Mouse (Mus musculus) CH12.LX (cell line): ENCODE data around the gene Acmsd. TPM values are rescaled to one million over a fixed set of nuclear protein-coding genes. Genes with fewer than 3 reads are reported as not detected.

Experiments used
- DNase-seq: peaks from one replicate; pipeline ENCODE4 v3.0.0-alpha.2; 2013; ENCODE audit errors: extremely low read depth
- H3K27ac ChIP-seq: 2 replicates; pipeline ENCODE4 v1.5.1; 2012; ENCODE audit warnings: low read depth, mild to moderate bottlenecking, control low read depth, moderate library complexity; ENCODE audit not compliant: insufficient read depth
- H3K27me3 ChIP-seq: replicated peaks from 2 replicates; pipeline ENCODE3; 2012; ENCODE audit warnings: inconsistent platforms
- H3K36me3 ChIP-seq, 2 experiments: replicated peaks in 1 of 2; 2 replicates each; pipeline versions ENCODE3 to v1.6.1; 2012; ENCODE audit warnings: inconsistent platforms in 1 of 2, low read length in 1 of 2, mild to moderate bottlenecking in 1 of 2, mixed read lengths in 1 of 2, moderate library complexity in 1 of 2; ENCODE audit not compliant: control insufficient read depth in 1 of 2, insufficient read depth in 1 of 2
- H3K4me1 ChIP-seq, 2 experiments: 2 replicates each; pipeline ENCODE4 v1.6.1; 2012; ENCODE audit warnings: inconsistent platforms in 1 of 2, moderate library complexity in 1 of 2; ENCODE audit not compliant: insufficient read depth in 2 of 2, control insufficient read depth in 1 of 2
- H3K4me2 ChIP-seq: 2 replicates; pipeline ENCODE4 v1.6.1; 2012; ENCODE audit warnings: low read depth, mild to moderate bottlenecking, control low read depth; ENCODE audit not compliant: poor library complexity, insufficient read depth, severe bottlenecking
- H3K4me3 ChIP-seq, 3 experiments: fragments of 150-350 bp in 1 of 3; sonication (generic) in 1 of 3; replicated peaks in 1 of 3; 2 replicates each; pipeline versions ENCODE3 to v1.5.1; 2011 to 2012; ENCODE audit warnings: low read depth in 2 of 3, low read length in 2 of 3, mild to moderate bottlenecking in 2 of 3, moderate library complexity in 2 of 3, control low read depth in 1 of 3, improper control_type of control experiment in 1 of 3, inconsistent platforms in 1 of 3, mixed read lengths in 1 of 3; ENCODE audit not compliant: poor library complexity in 1 of 3
- H3K79me2 ChIP-seq: replicated peaks from 2 replicates; pipeline ENCODE4 v1.6.1; 2012; ENCODE audit warnings: mild to moderate bottlenecking, moderate library complexity; ENCODE audit not compliant: control insufficient read depth, poor library complexity, insufficient read depth, severe bottlenecking; ENCODE audit errors: extremely low read depth
- H3K9ac ChIP-seq: 2 replicates; pipeline ENCODE4 v1.6.1; 2012; ENCODE audit warnings: low read depth, mild to moderate bottlenecking, control low read depth, moderate library complexity; ENCODE audit not compliant: insufficient read depth
- H3K9me3 ChIP-seq: replicated peaks from 2 replicates; pipeline ENCODE3; 2012; ENCODE audit warnings: low read length, inconsistent platforms, mixed read lengths
- BHLHE40 ChIP-seq: IDR thresholded peaks from 2 replicates; pipeline ENCODE4 v1.6.1; 2011; ENCODE audit warnings: mild to moderate bottlenecking, low read depth, low read length, improper control_type of control experiment
- CHD1 ChIP-seq: IDR thresholded peaks from 2 replicates; pipeline ENCODE4 v1.6.1; 2012; ENCODE audit warnings: low read depth, low read length, improper control_type of control experiment, inconsistent platforms
- CHD2 ChIP-seq: IDR thresholded peaks from 2 replicates; pipeline ENCODE4 v1.6.1; 2011; ENCODE audit warnings: low read length, improper control_type of control experiment
- CTCF ChIP-seq, 2 experiments: IDR thresholded peaks in 1 of 2; conservative IDR thresholded peaks in 1 of 2; 2 replicates each; pipeline ENCODE4 v1.5.1; 2011 to 2012; ENCODE audit warnings: low read depth in 2 of 2, low read length in 2 of 2, improper control_type of control experiment in 1 of 2, inconsistent platforms in 1 of 2, mild to moderate bottlenecking in 1 of 2, moderate library complexity in 1 of 2
- ELF1 ChIP-seq: IDR thresholded peaks from 2 replicates; pipeline ENCODE4 v1.6.1; 2014; ENCODE audit warnings: low read depth, mild to moderate bottlenecking, inconsistent platforms, low read length, improper control_type of control experiment
- ETS1 ChIP-seq: conservative IDR thresholded peaks from 2 replicates; pipeline ENCODE4 v1.6.1; 2012; ENCODE audit warnings: low read depth, mild to moderate bottlenecking, inconsistent platforms, low read length, improper control_type of control experiment, moderate library complexity
- GABPA ChIP-seq: IDR thresholded peaks from 2 replicates; pipeline ENCODE4 v1.6.1; 2012; ENCODE audit warnings: low read depth, low read length, improper control_type of control experiment, inconsistent platforms; ENCODE audit not compliant: insufficient replicate concordance
- HCFC1 ChIP-seq: IDR thresholded peaks from 2 replicates; pipeline ENCODE4 v1.6.1; 2012; ENCODE audit warnings: low read depth, mild to moderate bottlenecking, inconsistent platforms, low read length, improper control_type of control experiment
- IRF4 ChIP-seq: IDR thresholded peaks from 2 replicates; pipeline ENCODE4 v1.6.1; 2014; ENCODE audit warnings: low read depth, mild to moderate bottlenecking, inconsistent platforms, low read length, improper control_type of control experiment
- JUN ChIP-seq: IDR thresholded peaks from 2 replicates; pipeline ENCODE4 v1.6.1; 2011; ENCODE audit warnings: low read depth, mild to moderate bottlenecking, low read length, improper control_type of control experiment, moderate library complexity; ENCODE audit not compliant: insufficient read depth
- MAFK ChIP-seq: IDR thresholded peaks from 2 replicates; pipeline ENCODE4 v1.6.1; 2011; ENCODE audit warnings: low read length, improper control_type of control experiment; ENCODE audit not compliant: insufficient replicate concordance
- MAX ChIP-seq: IDR thresholded peaks from 2 replicates; pipeline ENCODE4 v1.6.1; 2011; ENCODE audit warnings: low read length, improper control_type of control experiment
- MAZ ChIP-seq: IDR thresholded peaks from 2 replicates; pipeline ENCODE4 v1.6.1; 2012; ENCODE audit warnings: low read depth, mild to moderate bottlenecking, inconsistent platforms, low read length, improper control_type of control experiment, moderate library complexity
- MEF2A ChIP-seq: IDR thresholded peaks from 2 replicates; pipeline ENCODE4 v1.6.1; 2014; ENCODE audit warnings: low read depth, mild to moderate bottlenecking, inconsistent platforms, low read length, improper control_type of control experiment, borderline replicate concordance
- MYC ChIP-seq: IDR thresholded peaks from 2 replicates; pipeline ENCODE4 v1.6.1; 2011; ENCODE audit warnings: low read depth, mild to moderate bottlenecking, improper control_type of control experiment, low read length
- NRF1 ChIP-seq: IDR thresholded peaks from 2 replicates; pipeline ENCODE4 v1.6.1; 2014; ENCODE audit warnings: low read depth, mild to moderate bottlenecking, inconsistent platforms, low read length, improper control_type of control experiment, moderate library complexity
- PAX5 ChIP-seq: IDR thresholded peaks from 2 replicates; pipeline ENCODE4 v1.6.1; 2012; ENCODE audit warnings: low read length, inconsistent platforms, mixed read lengths
- POLR2A ChIP-seq: IDR thresholded peaks from 2 replicates; pipeline ENCODE4 v1.6.1; 2011; ENCODE audit warnings: low read depth, mild to moderate bottlenecking, improper control_type of control experiment, low read length
- RAD21 ChIP-seq: IDR thresholded peaks from 2 replicates; pipeline ENCODE4 v1.6.1; 2011; ENCODE audit warnings: low read depth, mild to moderate bottlenecking, low read length, improper control_type of control experiment, moderate library complexity
- SIN3A ChIP-seq: IDR thresholded peaks from 2 replicates; pipeline ENCODE4 v1.6.1; 2012; ENCODE audit warnings: low read length, improper control_type of control experiment, inconsistent platforms
- SMC3 ChIP-seq: IDR thresholded peaks from 2 replicates; pipeline ENCODE4 v1.6.1; 2011; ENCODE audit warnings: low read depth, low read length, improper control_type of control experiment
- TBP ChIP-seq: conservative IDR thresholded peaks from 2 replicates; pipeline ENCODE4 v1.6.1; 2011; ENCODE audit warnings: low read depth, low read length, improper control_type of control experiment
- UBTF ChIP-seq: IDR thresholded peaks from 2 replicates; pipeline ENCODE4 v1.6.1; 2012; ENCODE audit warnings: low read depth, mild to moderate bottlenecking, inconsistent platforms, low read length, improper control_type of control experiment, moderate library complexity
- USF2 ChIP-seq: conservative IDR thresholded peaks from 2 replicates; pipeline ENCODE4 v1.6.1; 2011; ENCODE audit warnings: low read depth, low read length, improper control_type of control experiment
- ZMIZ1 ChIP-seq: IDR thresholded peaks from 2 replicates; pipeline ENCODE4 v1.6.1; 2012; ENCODE audit warnings: low read depth, mild to moderate bottlenecking, inconsistent platforms, low read length, improper control_type of control experiment
- ZNF384 ChIP-seq: IDR thresholded peaks from 2 replicates; pipeline ENCODE4 v1.6.1; 2012; ENCODE audit warnings: low read depth, low read length, improper control_type of control experiment, inconsistent platforms
- dilution Hi-C: fragments of 300-500 bp; cut with MboI; formaldehyde crosslinking; loops from 2 replicates; pipeline ENCODE4 v1.14.3; 2020; ENCODE audit warnings: low sequenced_read_pairs; ENCODE audit not compliant: extremely low pct_unique_long_range_greater_than_20kb, extremely low pct_ligation_motif_present
- in situ Hi-C: fragments of 300-500 bp; cut with MboI; formaldehyde crosslinking; loops from 3 replicates; pipeline ENCODE4 v1.14.3; 2019; ENCODE audit warnings: low sequenced_read_pairs, low pct_ligation_motif_present, low pct_unique_long_range_greater_than_20kb, mixed read lengths
- polyA plus RNA-seq: library from polyadenylated mRNA; unstranded; fragments of >175 nt; gene quantifications from 2 replicates; pipeline ENCODE4 v1.2.1, GENCODE M21; 2012; ENCODE audit warnings: low read depth; ENCODE audit not compliant: insufficient read length
- total RNA-seq, 2 experiments: library from RNA; depleted of rRNA; stranded (reverse); fragments of 300-350 nt in 1 of 2; fragments of >200 nt in 1 of 2; gene quantifications; 2 replicates each; pipeline ENCODE4 v1.2.3; 2012 to 2014

Acmsd gene
- total and polyA plus RNA-seq, 3 experiments = not detected

GRCm38 (mm10) chr1:127773803-127774500 lies 44.7 kb downstream of the Acmsd start, which contains the start of gene Ccnt2 (continued):
- TF ChIP-seq MAX (peak; percentile 79), SMC3 (no peak), TBP (0 out of 2 replicates have a peak, but pooled peaks have one; percentile 53), ZNF384 (no peak), USF2 (no peak), SIN3A (peak; percentile 82), HCFC1 (peak; percentile 91), JUN (no peak), GABPA (no peak; the same call in 1 of the 2 replicates), ZMIZ1 (peak; percentile 87), ETS1 (peak; percentile 12; the same call in 1 of the 2 replicates), NRF1 (peak; percentile 99), MAZ (peak; percentile 99), UBTF (peak; percentile 23; the same call in 1 of the 2 replicates), BHLHE40 (0 out of 2 replicates have a peak, but pooled peaks have one; percentile 19), PAX5 (no peak), ELF1 (peak; percentile 94), CHD1 (no peak), RAD21 (no peak), POLR2A (peak; percentile 83), MEF2A (peak; percentile 71), CHD2 (peak; percentile 73), CTCF (conservative IDR thresholded peaks at IDR 0.05 in 1 of 2, IDR thresholded peaks at IDR 0.05 in 1 of 2; ENCODE audit: low read depth in 2 of 2, low read length in 2 of 2) (no peak)

- peak; percentile 37 for DNase-seq
- H3K79me2 ChIP-seq = peaks cover 50% of the 10 kb centered on the region
- TF ChIP-seq ZMIZ1 (no peak), MAX (no peak), UBTF (peak; percentile 20; the same call in 1 of the 2 replicates), MYC (peak; percentile 20; the same call in 1 of the 2 replicates), MAFK (no peak), IRF4 (0 out of 2 replicates have a peak, but pooled peaks have one; percentile 4), SMC3 (no peak)
Observed at GRCm38 (mm10) chr1:127774501-127774880, 45.3 kb downstream of the Acmsd start.

More at GRCm38 (mm10) chr1:127774501-127774880, 45.3 kb downstream of the Acmsd start:
- Histone ChIP-seq H3K27ac (peak overlapping the region; percentile 81), H3K4me3 (peak overlapping the region; percentile 75 to 97 (median 85)), H3K27me3 (no peaks in the 10 kb centered on the region), H3K36me3 (peaks cover 0 to 25% of the 10 kb centered on the region in 2 experiments), H3K9me3 (no peaks in the 10 kb centered on the region), H3K9ac (peak overlapping the region; percentile 95), H3K4me2 (no peak overlapping the region), H3K4me1 (peaks cover 2 to 41% of the 10 kb centered on the region in 2 experiments; a peak in 2 of 4 replicates)
- in situ Hi-C loops = loop anchor here (5.0 to 25.0 kb wide), 2 partner anchors 162 to 287 kb away; no protein-coding TSS in a partner anchor
- dilution Hi-C loops = no loop called here
